Mouse (Mus musculus) kidney, adult 2 months (tissue): ENCODE data around the gene Car6.

Experiments
- CTCF ChIP-seq: fragments of 200-500 bp; conservative IDR thresholded peaks from 2 replicates; pipeline ENCODE4 v1.5.1; 2011; ENCODE audit warnings: low read depth, mild to moderate bottlenecking, control low read depth, low read length, moderate library complexity, mixed read lengths; ENCODE audit not compliant: insufficient read depth, insufficient read length
- POLR2A ChIP-seq: fragments of 200-500 bp; IDR thresholded peaks from one replicate; pipeline ENCODE4 v1.6.1; 2011; ENCODE audit warnings: low read depth, low read length, control low read depth

GRCm38 (mm10) chr4:150188236-150188635, 12.9 kb downstream of the Car6 start:
- no peak for TF ChIP-seq POLR2A
- TF ChIP-seq CTCF: no peak
